Mouse (Mus musculus) myocyte (in vitro differentiated cells): ENCODE measurements around the gene Armc9. TPM values are rescaled to one million over a fixed set of nuclear protein-coding genes. Genes with fewer than 3 reads are reported as not detected.

Experiments
- H3K27me3 ChIP-seq: one replicate; pipeline ENCODE4 v1.6.1; 2011; ENCODE audit not compliant: control insufficient read depth, insufficient read depth, insufficient read length
- H3K36me3 ChIP-seq: one replicate; pipeline ENCODE4 v1.6.1; 2011; ENCODE audit not compliant: control insufficient read depth, insufficient read depth
- H3K4me2 ChIP-seq: one replicate; pipeline ENCODE4 v1.6.1; 2011; ENCODE audit warnings: low read depth, control low read depth
- H3K4me3 ChIP-seq: one replicate; pipeline ENCODE4 v1.5.1; 2011; ENCODE audit warnings: mild to moderate bottlenecking, control low read depth, moderate library complexity
- H3K79me2 ChIP-seq: one replicate; pipeline ENCODE4 v1.6.1; 2011; ENCODE audit not compliant: control insufficient read depth, insufficient read depth
- H3ac ChIP-seq: one replicate; pipeline ENCODE4 v1.6.1; 2011; ENCODE audit not compliant: control insufficient read depth, insufficient read length
- CEBPB ChIP-seq: IDR thresholded peaks from 2 replicates; pipeline ENCODE4 v1.6.1; 2011; ENCODE audit warnings: mild to moderate bottlenecking, moderate library complexity; ENCODE audit not compliant: poor library complexity, insufficient read depth, severe bottlenecking
- E2F4 ChIP-seq: IDR thresholded peaks from one replicate; pipeline ENCODE4 v1.6.1; 2011; ENCODE audit warnings: mild to moderate bottlenecking, control low read depth, moderate library complexity; ENCODE audit not compliant: insufficient read depth
- MAX ChIP-seq: IDR thresholded peaks from one replicate; pipeline ENCODE4 v1.6.1; 2011; ENCODE audit warnings: low read depth, mild to moderate bottlenecking, control low read depth
- MYOD1 ChIP-seq, 3 experiments: IDR thresholded peaks; one replicate each; pipeline ENCODE4 v1.6.1; 2011; ENCODE audit warnings: control low read depth in 2 of 3, low read depth in 2 of 3, mild to moderate bottlenecking in 2 of 3, moderate library complexity in 1 of 3; ENCODE audit not compliant: insufficient read length in 2 of 3, control insufficient read depth in 1 of 3
- MYOG ChIP-seq, 3 experiments: IDR thresholded peaks; one replicate each; pipeline ENCODE4 v1.6.1; 2011; ENCODE audit warnings: control low read depth in 2 of 3, low read depth in 2 of 3, mild to moderate bottlenecking in 2 of 3; ENCODE audit not compliant: insufficient read length in 2 of 3, control insufficient read depth in 1 of 3, insufficient read depth in 1 of 3
- POLR2A ChIP-seq: IDR thresholded peaks from one replicate; pipeline ENCODE4 v1.6.1; 2011; ENCODE audit warnings: low read depth, mild to moderate bottlenecking, control low read depth, moderate library complexity; ENCODE audit not compliant: insufficient read length
- POLR2AphosphoS2 ChIP-seq: IDR thresholded peaks from one replicate; pipeline ENCODE4 v1.6.1; 2011; ENCODE audit warnings: low read depth, control low read depth; ENCODE audit not compliant: insufficient read length
- REST ChIP-seq: IDR thresholded peaks from one replicate; pipeline ENCODE4 v1.6.1; 2011; ENCODE audit warnings: mild to moderate bottlenecking, control low read depth, moderate library complexity; ENCODE audit not compliant: insufficient read depth, insufficient read length
- SRF ChIP-seq: IDR thresholded peaks from one replicate; pipeline ENCODE4 v1.6.1; 2011; ENCODE audit warnings: low read depth; ENCODE audit not compliant: control insufficient read depth, insufficient read length
- TCF12 ChIP-seq: IDR thresholded peaks from one replicate; pipeline ENCODE4 v1.6.1; 2011; ENCODE audit warnings: mild to moderate bottlenecking, control low read depth; ENCODE audit not compliant: poor library complexity, insufficient read depth, severe bottlenecking
- TCF3 ChIP-seq: IDR thresholded peaks from one replicate; pipeline ENCODE4 v1.6.1; 2011; ENCODE audit warnings: low read depth, control low read depth; ENCODE audit not compliant: insufficient read length
- USF1 ChIP-seq: IDR thresholded peaks from one replicate; pipeline ENCODE4 v1.6.1; 2011; ENCODE audit warnings: low read depth, mild to moderate bottlenecking, control low read depth, moderate library complexity
- polyA plus RNA-seq: library from polyadenylated mRNA; unstranded; fragments of >200 nt; fragmentation: generic; extraction: Trizol; gene quantifications from one replicate; pipeline ENCODE4 v1.2.1, GENCODE M21; 2012; ENCODE audit warnings: missing spikeins

The Armc9 gene
- polyA plus RNA-seq, 1 experiment: 6.4 TPM

GRCm38 (mm10) chr1:86233808-86234207 lies 79.2 kb downstream of the Armc9 start:
- H3K36me3 ChIP-seq: no peaks in the 10 kb centered on the region
- no peaks in the 10 kb centered on the region for H3K27me3 ChIP-seq
- no peak overlapping the region for H3ac ChIP-seq
- H3K4me2 ChIP-seq: no peak overlapping the region
- TF ChIP-seq E2F4: no peak
- TF ChIP-seq TCF3: no peak
- no peak for TF ChIP-seq MAX
- no peak for TF ChIP-seq CEBPB
- TF ChIP-seq USF1: no peak
- TF ChIP-seq POLR2AphosphoS2: no peak
- TF ChIP-seq SRF: no peak
- no peak for TF ChIP-seq MYOG (IDR thresholded peaks at IDR 0.05; ENCODE audit: control insufficient read depth in 1 of 3, insufficient read depth in 1 of 3, insufficient read length in 2 of 3, low read depth in 2 of 3)
- no peak for TF ChIP-seq REST
- no peak for TF ChIP-seq POLR2A
- TF ChIP-seq TCF12: no peak
- no peak for TF ChIP-seq MYOD1 (IDR thresholded peaks at IDR 0.05; ENCODE audit: control insufficient read depth in 1 of 3, insufficient read length in 2 of 3, low read depth in 2 of 3)
- no peak overlapping the region for H3K4me3 ChIP-seq
- no peaks in the 10 kb centered on the region for H3K79me2 ChIP-seq

- Histone ChIP-seq H3K36me3 (no peaks in the 10 kb centered on the region), H3K79me2 (no peaks in the 10 kb centered on the region), H3ac (no peak overlapping the region), H3K27me3 (no peaks in the 10 kb centered on the region), H3K4me3 (no peak overlapping the region), H3K4me2 (no peak overlapping the region)
- TF ChIP-seq E2F4 (no peak), MAX (no peak), TCF12 (no peak), USF1 (no peak), POLR2AphosphoS2 (no peak)
Measured at GRCm38 (mm10) chr1:86235118-86235517, 80.5 kb downstream of the Armc9 start.

- Histone ChIP-seq H3K4me3 (no peak overlapping the region), H3ac (no peak overlapping the region), H3K27me3 (no peaks in the 10 kb centered on the region), H3K4me2 (no peak overlapping the region), H3K79me2 (no peaks in the 10 kb centered on the region), H3K36me3 (no peaks in the 10 kb centered on the region)
- TF ChIP-seq REST: no peak
Measured at GRCm38 (mm10) chr1:86236442-86236841, 81.9 kb downstream of the Armc9 start.

GRCm38 (mm10) chr1:86239010-86239409 lies 84.4 kb downstream of the Armc9 start:
- Histone ChIP-seq H3K36me3 (no peaks in the 10 kb centered on the region), H3K4me3 (no peak overlapping the region), H3K79me2 (no peaks in the 10 kb centered on the region), H3K27me3 (no peaks in the 10 kb centered on the region), H3K4me2 (no peak overlapping the region), H3ac (no peak overlapping the region)
- TF ChIP-seq E2F4 (no peak), TCF12 (no peak), CEBPB (no peak), MAX (no peak), POLR2AphosphoS2 (no peak), USF1 (no peak), MYOD1 (IDR thresholded peaks at IDR 0.05; ENCODE audit: control insufficient read depth in 1 of 3, insufficient read length in 2 of 3, low read depth in 2 of 3) (no peak), REST (no peak), MYOG (IDR thresholded peaks at IDR 0.05; ENCODE audit: control insufficient read depth in 1 of 3, insufficient read depth in 1 of 3, insufficient read length in 2 of 3, low read depth in 2 of 3) (no peak), SRF (no peak), POLR2A (no peak), TCF3 (no peak)

- TF ChIP-seq USF1 (no peak), TCF12 (no peak), SRF (no peak), TCF3 (no peak), E2F4 (no peak), MYOD1 (IDR thresholded peaks at IDR 0.05; ENCODE audit: control insufficient read depth in 1 of 3, insufficient read length in 2 of 3, low read depth in 2 of 3) (no peak), CEBPB (no peak), POLR2AphosphoS2 (no peak), POLR2A (no peak), MAX (no peak), REST (no peak), MYOG (IDR thresholded peaks at IDR 0.05; ENCODE audit: control insufficient read depth in 1 of 3, insufficient read depth in 1 of 3, insufficient read length in 2 of 3, low read depth in 2 of 3) (no peak)
- Histone ChIP-seq H3K4me2 (no peak overlapping the region), H3K27me3 (no peaks in the 10 kb centered on the region), H3K79me2 (no peaks in the 10 kb centered on the region), H3K4me3 (no peak overlapping the region), H3K36me3 (no peaks in the 10 kb centered on the region), H3ac (no peak overlapping the region)
Measured at GRCm38 (mm10) chr1:86239871-86240270, 85.3 kb downstream of the Armc9 start.
